8 mouse cellular contexts compared by ENCODE assay signal in the genomic region with DNA sequence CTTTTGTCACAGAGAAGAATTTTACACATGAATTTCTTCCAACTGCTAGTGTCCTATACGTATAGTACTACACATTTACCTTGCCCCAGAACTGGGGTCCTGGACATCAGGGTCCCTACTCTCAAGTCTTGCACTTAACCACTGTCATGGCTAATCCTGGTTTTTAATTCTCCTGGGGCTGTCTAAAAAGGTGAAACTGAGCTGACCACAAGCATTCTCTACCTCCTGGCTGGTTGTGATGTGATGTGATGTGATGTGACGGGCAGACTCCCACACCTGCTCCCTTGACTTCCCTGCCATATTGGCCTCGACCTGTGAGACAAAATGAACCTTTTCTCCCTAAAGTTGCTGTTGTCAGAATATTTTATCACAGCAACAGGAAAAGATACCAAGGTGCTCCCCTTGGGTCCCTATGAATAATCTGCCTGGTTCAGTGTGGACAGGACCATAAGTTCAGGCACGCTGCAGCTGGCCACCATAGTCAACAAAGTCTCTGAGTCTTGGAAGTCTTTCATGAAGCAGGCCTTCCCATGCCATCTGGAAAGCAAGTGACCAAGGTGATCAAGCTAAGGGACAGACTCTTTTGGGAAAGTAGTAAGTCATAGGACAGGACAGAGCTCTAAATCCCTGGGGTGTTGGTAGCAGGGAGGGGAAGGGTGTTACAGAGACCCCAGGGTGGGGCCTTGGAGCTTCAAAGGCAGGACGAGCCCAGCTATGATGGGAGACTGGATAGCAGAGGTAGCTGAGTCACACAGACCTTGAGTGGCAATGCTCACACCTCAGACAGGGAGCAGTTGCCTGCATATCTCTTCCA. TPM values are rescaled to one million over a fixed set of nuclear protein-coding genes. Genes with fewer than 3 reads are reported as not detected.
DNase-seq lines count a peak whose midpoint lies in the region; ATAC-seq and TF ChIP-seq lines count a peak whose summit lies in the region.

No protein-coding gene starts in this region.

- 62% methylated on average over 5 of the region's 5 CpGs for WGBS in heart, embryonic 16.5 days
- 69% methylated on average over 5 of the region's 5 CpGs for WGBS in liver, postnatal 0 days (ENCODE audit: insufficient replicate concordance)

- H3K79me2 ChIP-seq in MEL (ENCODE audit: control insufficient read depth, insufficient read depth, low read length, poor library complexity) = peaks cover 34% of the 10 kb centered on the region

- peaks cover 4 to 14% of the 10 kb centered on the region in 2 experiments for H3K4me1 ChIP-seq in MEL (ENCODE audit: control insufficient read depth in 1 of 2, insufficient read depth in 2 of 2, low read length in 2 of 2)
- H3K4me1 ChIP-seq in heart, embryonic 16.5 days (ENCODE audit: control insufficient read depth, insufficient read depth, low read length) = peaks cover 34% of the 10 kb centered on the region
- peaks cover 37% of the 10 kb centered on the region for H3K4me1 ChIP-seq in liver, postnatal 0 days (ENCODE audit: insufficient read depth)

- no peaks in the 10 kb centered on the region for H3K9me3 ChIP-seq in MEL (replicated peaks; ENCODE audit: insufficient read depth, low read length)
- no peaks in the 10 kb centered on the region for H3K9me3 ChIP-seq in heart, embryonic 16.5 days (replicated peaks; ENCODE audit: control insufficient read depth, low read length)
- H3K9me3 ChIP-seq in liver, postnatal 0 days (ENCODE audit: low read length) = no peaks in the 10 kb centered on the region

- peak overlapping the region; percentile 57 for H3K4me2 ChIP-seq in heart, embryonic 16.5 days (ENCODE audit: low read depth, low read length)
- peak overlapping the region; percentile 82 for H3K4me2 ChIP-seq in liver, postnatal 0 days (ENCODE audit: low read depth, low read length)

- peak; percentile 94 for DNase-seq in heart, adult 11 months
- no peak for DNase-seq in heart, adult 9 months (ENCODE audit: low spot score in 2 of 2)
- DNase-seq in MEL (ENCODE audit: low read depth, low spot score) = peak; percentile 40
- DNase-seq in liver, postnatal 0 days = no peak
- DNase-seq in retina, postnatal 1 day = no peak
- DNase-seq in yolk sac, embryonic 10.5 days (ENCODE audit: low spot score) = no peak
- DNase-seq in left cerebral cortex, postnatal 36 days (ENCODE audit: low spot score in 2 of 2) = no peak

- TF ChIP-seq RAD21 in MEL (IDR thresholded peaks at IDR 0.05; ENCODE audit: low read depth, low read length) = no peak

- H3K9ac ChIP-seq in MEL (ENCODE audit: control insufficient read depth, low read depth, low read length, poor library complexity, severe bottlenecking) = peak overlapping the region; percentile 32
- no peak overlapping the region for H3K9ac ChIP-seq in heart, embryonic 16.5 days (ENCODE audit: low read length)
- H3K9ac ChIP-seq in liver, postnatal 0 days (replicated peaks) = 0 out of 2 replicates have a peak overlapping the region, but pooled peaks have one; percentile 12

- no peak for TF ChIP-seq POLR2A in MEL (IDR thresholded peaks at IDR 0.05; ENCODE audit: control insufficient read depth in 1 of 2, insufficient read depth in 1 of 2, low read depth in 1 of 2, low read length in 2 of 2, poor library complexity in 1 of 2)

- intact Hi-C loops in left cerebral cortex, postnatal 36 days (cut with DNase I) = loop anchor here (5.0 kb wide), 1 partner anchor 189 kb away; a partner anchor contains a TSS

- 0 out of 2 replicates have a peak overlapping the region, but pooled peaks have one; percentile 9 for H3K27ac ChIP-seq in MEL (ENCODE audit: control insufficient read depth, low read depth, low read length)
- H3K27ac ChIP-seq in heart, embryonic 16.5 days (ENCODE audit: low read length) = peak overlapping the region; percentile 96
- peak overlapping the region; percentile 95 for H3K27ac ChIP-seq in liver, postnatal 0 days (ENCODE audit: low read depth)

- no peak for ATAC-seq in heart, embryonic 16.5 days (replicated peaks; ENCODE audit: extremely low read depth, insufficient read depth, low FRiP score)
- ATAC-seq in liver, postnatal 0 days = no peak

- TF ChIP-seq EP300 in MEL (IDR thresholded peaks at IDR 0.05; ENCODE audit: low read depth in 1 of 2, low read length in 2 of 2) = no peak
- no peak for TF ChIP-seq EP300 in liver, postnatal 0 days (IDR thresholded peaks at IDR 0.05; ENCODE audit: low read depth)

- peak overlapping the region in 1 of 2 experiments; percentile 31; a peak in 2 of 4 replicates for H3K4me3 ChIP-seq in MEL (ENCODE audit: control insufficient read depth in 1 of 2, insufficient read depth in 1 of 2, low read depth in 2 of 2, low read length in 2 of 2)
- peak overlapping the region; percentile 76 for H3K4me3 ChIP-seq in heart, embryonic 16.5 days (ENCODE audit: low read length)
- H3K4me3 ChIP-seq in liver, postnatal 0 days (ENCODE audit: low read depth, low read length) = peak overlapping the region; percentile 92

- TF ChIP-seq CTCF in MEL (IDR thresholded peaks at IDR 0.05 in 2 of 3, conservative IDR thresholded peaks at IDR 0.05 in 1 of 3; ENCODE audit: control insufficient read depth in 1 of 3, insufficient read depth in 1 of 3, low read depth in 2 of 3, low read length in 3 of 3, poor library complexity in 1 of 3, severe bottlenecking in 1 of 3) = no peak
- TF ChIP-seq CTCF in liver, postnatal 0 days (IDR thresholded peaks at IDR 0.05; ENCODE audit: low read depth) = no peak

- no peaks in the 10 kb centered on the region for H3K27me3 ChIP-seq in MEL (ENCODE audit: control insufficient read depth in 1 of 2, insufficient read depth in 2 of 2, low read length in 2 of 2)
- H3K27me3 ChIP-seq in heart, embryonic 16.5 days (ENCODE audit: control insufficient read depth, insufficient read depth, low read length) = no peaks in the 10 kb centered on the region
- H3K27me3 ChIP-seq in liver, postnatal 0 days (ENCODE audit: insufficient read depth, low read length) = no peaks in the 10 kb centered on the region

- peaks cover 0 to 17% of the 10 kb centered on the region in 2 experiments; a peak in 2 of 4 replicates for H3K36me3 ChIP-seq in MEL (ENCODE audit: control insufficient read depth in 1 of 2, insufficient read depth in 2 of 2, low read length in 2 of 2)
- H3K36me3 ChIP-seq in heart, embryonic 16.5 days (ENCODE audit: control insufficient read depth, insufficient read depth) = no peaks in the 10 kb centered on the region
- no peaks in the 10 kb centered on the region for H3K36me3 ChIP-seq in liver, postnatal 0 days (replicated peaks; ENCODE audit: insufficient read depth, low read length)

TF ChIP-seq in MEL, 35 proteins besides CTCF, POLR2A, EP300 and RAD21:
- TF ChIP-seq MYC (IDR thresholded peaks at IDR 0.05; ENCODE audit: low read depth, low read length) = 0 out of 2 replicates have a peak, but pooled peaks have one; percentile 7
- TF ChIP-seq KAT2A (conservative IDR thresholded peaks at IDR 0.05; ENCODE audit: low read depth, low read length) = no peak
TF ChIP-seq in MEL: peak in this region for 1.

RNA-seq across cellular contexts. Expression of a gene that starts 1.1 kb away (rescaled TPM):
- total RNA-seq in MEL (2012; rRNA removed) = 49.4 and 55.5 TPM in 2 replicates
- polyA plus RNA-seq in MEL (2012; ENCODE audit: insufficient read depth in 1 of 2, insufficient read length in 2 of 2, low read depth in 1 of 2, low replicate concordance in 2 of 2, missing spikeins in 1 of 2) = 100 to 1,000 TPM in 1 of 2 experiments, 10 to 100 TPM in 1; 70.0 to 135 TPM
- 52.1 and 53.3 TPM in 2 replicates for polyA plus RNA-seq in heart, embryonic 16.5 days (2015; fragmentation: Nextera tagmentation; extraction: Ambion mirVana)
- polyA plus RNA-seq in liver, postnatal 0 days (2015; fragmentation: Nextera tagmentation; extraction: Ambion mirVana) = 14.5 and 16.4 TPM in 2 replicates
- total RNA-seq in left cerebral cortex, postnatal 36 days (2021) = 10 to 100 TPM; 73.8 to 81.5 TPM

Comparison
In these comparisons a context has a peak if more than half of its experiments do, and no peak if none do; other contexts are left out.
1. DNase-seq: peak in heart, adult 11 months (single experiment) and MEL (single experiment); none in heart, adult 9 months (0 of 2), liver, postnatal 0 days (single experiment), retina, postnatal 1 day (single experiment), yolk sac, embryonic 10.5 days (single experiment) and left cerebral cortex, postnatal 36 days (0 of 2).
2. H3K27ac ChIP-seq: peak in every context shown above with its lines; median percentile 96 in heart, embryonic 16.5 days; 95 in liver, postnatal 0 days; 9 in MEL.